Mouse (Mus musculus) liver, postnatal 0 days (tissue): ENCODE data around the gene Robo1. TPM values are rescaled to one million over a fixed set of nuclear protein-coding genes. Genes with fewer than 3 reads are reported as not detected.

Source experiments
- ATAC-seq: fragments of 200-750 bp; cut with Nextera tagmentation; 2 replicates; pipeline ENCODE4 v1.8.0; 2017; ENCODE audit warnings: mild to moderate bottlenecking, moderate library complexity
- DNase-seq: peaks from one replicate; pipeline ENCODE4 v3.0.0-alpha.2; 2016
- H3K27ac ChIP-seq: fragments of 300-500 bp; sonication (generic); 2 replicates; pipeline ENCODE4 v1.5.1; 2014; ENCODE audit warnings: antibody characterized with exemption, moderate library complexity, mild to moderate bottlenecking, low read depth
- H3K27me3 ChIP-seq: fragments of 300-500 bp; sonication (generic); 2 replicates; pipeline ENCODE4 v1.6.1; 2014; ENCODE audit warnings: low read length, control low read depth, mixed read lengths; ENCODE audit not compliant: insufficient read depth
- H3K36me3 ChIP-seq: fragments of 300-500 bp; sonication (generic); replicated peaks from 2 replicates; pipeline ENCODE4 v1.6.1; 2014; ENCODE audit warnings: mild to moderate bottlenecking, control low read depth, low read length, moderate library complexity, mixed read lengths; ENCODE audit not compliant: insufficient read depth
- H3K4me1 ChIP-seq: fragments of 300-500 bp; sonication (generic); 2 replicates; pipeline ENCODE4 v1.6.1; 2014; ENCODE audit warnings: antibody characterized with exemption, mild to moderate bottlenecking, control low read depth; ENCODE audit not compliant: insufficient read depth
- H3K4me2 ChIP-seq: fragments of 300-500 bp; sonication (generic); 2 replicates; pipeline ENCODE4 v1.6.1; 2014; ENCODE audit warnings: low read depth, mild to moderate bottlenecking, low read length, moderate library complexity, mixed read lengths
- H3K4me3 ChIP-seq: fragments of 300-500 bp; sonication (generic); 2 replicates; pipeline ENCODE4 v1.5.1; 2014; ENCODE audit warnings: low read depth, low read length
- H3K9ac ChIP-seq: fragments of 300-500 bp; sonication (generic); replicated peaks from 2 replicates; pipeline ENCODE4 v1.6.1; 2014; ENCODE audit warnings: mild to moderate bottlenecking, moderate library complexity
- H3K9me3 ChIP-seq: fragments of 300-500 bp; sonication (generic); 2 replicates; pipeline ENCODE4 v1.6.1; 2016; ENCODE audit warnings: mild to moderate bottlenecking, control low read depth, low read length, mixed read lengths
- CTCF ChIP-seq: sonication (generic); IDR thresholded peaks from 2 replicates; pipeline ENCODE4 v1.5.1; 2016; ENCODE audit warnings: antibody characterized with exemption, low read depth
- EP300 ChIP-seq: IDR thresholded peaks from 2 replicates; pipeline ENCODE4 v1.6.1; 2016; ENCODE audit warnings: antibody characterized with exemption, low read depth, mild to moderate bottlenecking
- WGBS: fragments of 180-500 bp; shearing (Covaris S2); extraction: QIAGEN DNeasy Blood & Tissue Kit; methylation state at CpG from one replicate; pipeline ENCODE4 v1.1.7; 2014; ENCODE audit not compliant: insufficient replicate concordance; 5-methylcytosine and 5-hydroxymethylcytosine counted together
- polyA plus RNA-seq: library from polyadenylated mRNA; unstranded; fragments of >200 nt; fragmentation: Nextera tagmentation; extraction: Ambion mirVana; gene quantifications from 2 replicates; pipeline ENCODE4 v1.2.1, GENCODE M21; 2015

The Robo1 gene
- polyA plus RNA-seq, 1 experiment from 2014 or later = 2.4 TPM

GRCm38 (mm10) chr16:72924423-72925224 is 616.5 kb downstream of the Robo1 start:
- DNase-seq (peak; percentile 50), ATAC-seq (peak; percentile 59)
- TF ChIP-seq CTCF (no peak), EP300 (no peak)
- no peaks in the 10 kb centered on the region for H3K4me1 ChIP-seq
- WGBS = 28% methylated on average over 15 of the region's 15 CpGs
- peak overlapping the region; percentile 34 for H3K27ac ChIP-seq
- H3K9ac ChIP-seq = peak overlapping the region; percentile 46
- no peaks in the 10 kb centered on the region for H3K9me3 ChIP-seq
- 0 out of 2 replicates have a peak overlapping the region, but pooled peaks have one; percentile 6 for H3K4me3 ChIP-seq
- no peaks in the 10 kb centered on the region for H3K36me3 ChIP-seq
- no peaks in the 10 kb centered on the region for H3K27me3 ChIP-seq
- peak overlapping the region; percentile 48 for H3K4me2 ChIP-seq

- ATAC-seq (no peak), DNase-seq (no peak)
- H3K27ac ChIP-seq = no peak overlapping the region
- H3K9ac ChIP-seq = no peak overlapping the region
- no peak overlapping the region for H3K4me2 ChIP-seq
- H3K4me3 ChIP-seq = no peak overlapping the region
- no peaks in the 10 kb centered on the region for H3K9me3 ChIP-seq
- no peaks in the 10 kb centered on the region for H3K27me3 ChIP-seq
- WGBS = 81% methylated on average over 6 of the region's 6 CpGs
- H3K4me1 ChIP-seq = no peaks in the 10 kb centered on the region
- no peaks in the 10 kb centered on the region for H3K36me3 ChIP-seq
- TF ChIP-seq CTCF = no peak
- TF ChIP-seq EP300 = no peak
Measured at GRCm38 (mm10) chr16:72928525-72929122, 620.5 kb downstream of the Robo1 start.

GRCm38 (mm10) chr16:72930871-72931270 is 622.8 kb downstream of the Robo1 start:
- no peaks in the 10 kb centered on the region for H3K4me1 ChIP-seq
- H3K4me3 ChIP-seq = no peak overlapping the region
- H3K36me3 ChIP-seq = no peaks in the 10 kb centered on the region
- peak overlapping the region; percentile 18; the same call in 1 of the 2 replicates for H3K4me2 ChIP-seq
- no peak overlapping the region for H3K9ac ChIP-seq
- peak; percentile 30 for DNase-seq
- H3K27ac ChIP-seq = no peak overlapping the region
- WGBS = 50% methylated on average over 4 of the region's 4 CpGs
- no peak for ATAC-seq
- TF ChIP-seq EP300 (no peak), CTCF (no peak)
- no peaks in the 10 kb centered on the region for H3K27me3 ChIP-seq
- no peaks in the 10 kb centered on the region for H3K9me3 ChIP-seq

- Histone ChIP-seq H3K27ac (no peak overlapping the region), H3K27me3 (no peaks in the 10 kb centered on the region), H3K36me3 (no peaks in the 10 kb centered on the region), H3K4me2 (no peak overlapping the region), H3K4me3 (no peak overlapping the region), H3K9ac (no peak overlapping the region), H3K4me1 (no peaks in the 10 kb centered on the region), H3K9me3 (no peaks in the 10 kb centered on the region)
- no peak for DNase-seq
- ATAC-seq = peak; percentile 73
- no peak for TF ChIP-seq EP300
- TF ChIP-seq CTCF = no peak
Measured at GRCm38 (mm10) chr16:72934908-72935307, 626.8 kb downstream of the Robo1 start.

- Histone ChIP-seq H3K9ac (no peak overlapping the region), H3K4me2 (no peak overlapping the region), H3K9me3 (no peaks in the 10 kb centered on the region), H3K27me3 (no peaks in the 10 kb centered on the region), H3K4me3 (no peak overlapping the region), H3K4me1 (no peaks in the 10 kb centered on the region), H3K36me3 (no peaks in the 10 kb centered on the region), H3K27ac (no peak overlapping the region)
- TF ChIP-seq EP300 (no peak), CTCF (no peak)
- 66% methylated on average over 3 of the region's 3 CpGs for WGBS
- DNase-seq (no peak), ATAC-seq (no peak)
Measured at GRCm38 (mm10) chr16:72937183-72937582, 629.1 kb downstream of the Robo1 start.

GRCm38 (mm10) chr16:72939862-72940261 is 631.8 kb downstream of the Robo1 start:
- H3K27me3 ChIP-seq = no peaks in the 10 kb centered on the region
- H3K4me2 ChIP-seq = no peak overlapping the region
- H3K4me1 ChIP-seq = no peaks in the 10 kb centered on the region
- TF ChIP-seq CTCF = no peak
- TF ChIP-seq EP300 = no peak
- DNase-seq (no peak), ATAC-seq (no peak)
- H3K9me3 ChIP-seq = no peaks in the 10 kb centered on the region
- no peaks in the 10 kb centered on the region for H3K36me3 ChIP-seq
- H3K4me3 ChIP-seq = no peak overlapping the region
- H3K9ac ChIP-seq = no peak overlapping the region
- 81% methylated on average over 3 of the region's 3 CpGs for WGBS
- no peak overlapping the region for H3K27ac ChIP-seq
